Mouse (Mus musculus): ENCODE measurements around the gene Cct3.

DNA sequence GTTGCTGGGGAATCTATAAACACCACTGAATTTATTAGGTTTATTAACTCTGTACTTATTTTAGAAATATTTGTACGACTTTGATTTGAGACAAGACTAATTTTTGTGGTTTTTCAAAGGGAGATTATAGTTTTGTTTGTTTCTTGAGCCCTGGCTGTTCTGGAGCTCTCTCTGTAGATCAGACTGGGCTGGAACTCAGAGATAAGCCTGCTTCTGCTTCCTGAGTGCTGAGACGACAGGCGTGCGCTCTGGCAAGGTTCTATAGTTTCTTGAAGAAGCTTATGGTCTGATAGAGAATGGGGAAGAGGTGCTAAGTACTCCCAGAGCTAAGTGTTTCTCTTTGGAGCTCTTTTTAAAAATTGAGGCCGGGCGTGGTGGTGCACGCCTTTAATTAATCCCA is 41.4 kb downstream of the Cct3 start:
- no peak for TF ChIP-seq POLR2A (IDR thresholded peaks at IDR 0.05; ENCODE audit: insufficient read depth, low read depth, low read length)
- TF ChIP-seq CTCF (IDR thresholded peaks at IDR 0.05; ENCODE audit: insufficient read depth, low read depth, low read length), result no peak
